Mouse (Mus musculus): ENCODE data around the gene Gm10260. TPM values are rescaled to one million over a fixed set of nuclear protein-coding genes. Genes with fewer than 3 reads are reported as not detected.
A peak's percentile ranks its signal among the peaks of the same experiment; 100 is the strongest.

Gene Gm10260
- total and polyA plus RNA-seq, 3 experiments, result 409 to 4,123 (median 3,111) TPM

DNA sequence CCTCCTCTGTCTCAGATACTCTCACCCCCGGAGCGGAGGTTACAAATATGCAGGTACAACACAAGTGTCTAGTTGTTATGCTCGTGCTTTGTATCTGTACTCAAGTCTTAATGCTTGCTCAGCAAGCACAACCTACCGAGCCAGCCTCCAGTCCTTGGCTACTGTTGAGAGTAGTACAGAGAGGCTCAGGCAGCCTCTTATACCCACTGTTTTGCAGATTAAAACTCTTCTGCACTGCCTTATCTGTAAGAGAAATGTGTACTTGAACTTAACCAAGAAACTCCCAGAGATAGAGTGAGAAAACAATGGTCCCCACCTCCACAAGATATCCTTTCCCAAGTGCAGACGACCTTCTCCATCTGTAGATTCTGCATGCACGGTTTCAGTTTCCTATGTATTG is 24.5 kb downstream of the Gm10260 start:
- no peak overlapping the region for H3K9ac ChIP-seq (ENCODE audit: control insufficient read depth, low read depth, low read length, poor library complexity, severe bottlenecking)
- H3K27ac ChIP-seq (ENCODE audit: control insufficient read depth, low read depth, low read length), result no peak overlapping the region
- H3K4me3 ChIP-seq (ENCODE audit: control insufficient read depth in 1 of 2, insufficient read depth in 1 of 2, low read depth in 2 of 2, low read length in 2 of 2), result no peak overlapping the region
- DNase-seq (ENCODE audit: low read depth, low spot score), result peak; percentile 26
- peaks cover 0 to 2% of the 10 kb centered on the region in 2 experiments; a peak in 1 of 4 replicates for H3K36me3 ChIP-seq (ENCODE audit: control insufficient read depth in 1 of 2, insufficient read depth in 2 of 2, low read length in 2 of 2)
- H3K27me3 ChIP-seq (ENCODE audit: control insufficient read depth in 1 of 2, insufficient read depth in 2 of 2, low read length in 2 of 2), result no peaks in the 10 kb centered on the region
- peaks cover 0 to 4% of the 10 kb centered on the region in 2 experiments; a peak in 2 of 4 replicates for H3K4me1 ChIP-seq (ENCODE audit: control insufficient read depth in 1 of 2, insufficient read depth in 2 of 2, low read length in 2 of 2)
- H3K9me3 ChIP-seq (replicated peaks; ENCODE audit: insufficient read depth, low read length), result no peaks in the 10 kb centered on the region
- no peaks in the 10 kb centered on the region for H3K79me2 ChIP-seq (ENCODE audit: control insufficient read depth, insufficient read depth, low read length, poor library complexity)
- no peak for TF ChIP-seq CHD1 (IDR thresholded peaks at IDR 0.05; ENCODE audit: low read depth, low read length)
- TF ChIP-seq ETS1 (IDR thresholded peaks at IDR 0.05; ENCODE audit: low read depth, low read length), result no peak
- peak in 1 of 2 experiments; percentile 28; a peak in 1 of 4 replicates for TF ChIP-seq EP300 (IDR thresholded peaks at IDR 0.05; ENCODE audit: low read depth in 1 of 2, low read length in 2 of 2)
- TF ChIP-seq GATA1 (IDR thresholded peaks at IDR 0.05; ENCODE audit: low read depth, low read length), result 0 out of 2 replicates have a peak, but pooled peaks have one; percentile 10
- TF ChIP-seq POLR2AphosphoS5 (IDR thresholded peaks at IDR 0.05; ENCODE audit: borderline replicate concordance, low read depth, low read length), result no peak
- TF ChIP-seq ZKSCAN1 (IDR thresholded peaks at IDR 0.05; ENCODE audit: low read depth, low read length), result no peak

DNA sequence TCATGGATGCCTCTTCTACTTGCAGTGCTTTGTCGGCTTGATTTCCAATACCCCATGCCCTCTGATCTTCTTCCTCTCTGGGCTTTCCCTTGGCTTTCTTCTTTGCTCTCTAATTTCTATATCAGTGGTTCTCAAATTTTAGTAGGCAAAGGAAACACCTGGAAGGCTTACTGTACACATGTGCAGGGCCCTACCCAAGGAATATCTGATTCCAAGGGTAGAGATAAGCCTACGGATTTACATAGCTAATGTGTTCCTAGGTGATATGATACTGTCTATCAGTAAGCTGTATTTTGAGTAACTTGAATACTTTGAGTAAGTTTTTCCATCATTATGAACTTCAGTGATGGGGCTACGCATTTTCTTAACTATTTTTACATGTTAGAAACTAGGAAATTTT is 25.7 kb downstream of the Gm10260 start:
- H3K4me3 ChIP-seq (ENCODE audit: control insufficient read depth in 1 of 2, insufficient read depth in 1 of 2, low read depth in 2 of 2, low read length in 2 of 2), result no peak overlapping the region
- peaks cover 0 to 2% of the 10 kb centered on the region in 2 experiments; a peak in 1 of 4 replicates for H3K36me3 ChIP-seq (ENCODE audit: control insufficient read depth in 1 of 2, insufficient read depth in 2 of 2, low read length in 2 of 2)
- H3K9me3 ChIP-seq (replicated peaks; ENCODE audit: insufficient read depth, low read length), result no peaks in the 10 kb centered on the region
- DNase-seq (ENCODE audit: low read depth, low spot score), result no peak
- H3K9ac ChIP-seq (ENCODE audit: control insufficient read depth, low read depth, low read length, poor library complexity, severe bottlenecking), result no peak overlapping the region
- no peak for TF ChIP-seq NELFE (IDR thresholded peaks at IDR 0.05; ENCODE audit: low read depth, low read length)
- no peak for TF ChIP-seq CTCF (IDR thresholded peaks at IDR 0.05 in 2 of 3, conservative IDR thresholded peaks at IDR 0.05 in 1 of 3; ENCODE audit: control insufficient read depth in 1 of 3, insufficient read depth in 1 of 3, low read depth in 2 of 3, low read length in 3 of 3, poor library complexity in 1 of 3, severe bottlenecking in 1 of 3)
- no peak for TF ChIP-seq MAZ (IDR thresholded peaks at IDR 0.05; ENCODE audit: low read depth, low read length)
- no peak for TF ChIP-seq USF1 (IDR thresholded peaks at IDR 0.05; ENCODE audit: low read depth, low read length)
- TF ChIP-seq POLR2A (IDR thresholded peaks at IDR 0.05; ENCODE audit: control insufficient read depth in 1 of 2, insufficient read depth in 1 of 2, low read depth in 1 of 2, low read length in 2 of 2, poor library complexity in 1 of 2), result no peak
- TF ChIP-seq RCOR1 (IDR thresholded peaks at IDR 0.05; ENCODE audit: low read depth, low read length), result no peak
- no peak for TF ChIP-seq ELF1 (IDR thresholded peaks at IDR 0.05; ENCODE audit: low read depth, low read length)
- no peak for TF ChIP-seq TBP (IDR thresholded peaks at IDR 0.05; ENCODE audit: low read depth, low read length)
- no peak for TF ChIP-seq MEF2A (IDR thresholded peaks at IDR 0.05; ENCODE audit: extremely low read depth, insufficient replicate concordance, low read depth, low read length, poor library complexity, severe bottlenecking)
- no peak for TF ChIP-seq SMC3 (IDR thresholded peaks at IDR 0.05; ENCODE audit: low read depth, low read length)
- peak; percentile 16 to 32; a peak in 1 of 4 replicates for TF ChIP-seq EP300 (IDR thresholded peaks at IDR 0.05; ENCODE audit: low read depth in 1 of 2, low read length in 2 of 2)
- TF ChIP-seq RAD21 (IDR thresholded peaks at IDR 0.05; ENCODE audit: low read depth, low read length), result no peak
- no peak for TF ChIP-seq CHD1 (IDR thresholded peaks at IDR 0.05; ENCODE audit: low read depth, low read length)
- TF ChIP-seq TCF12 (IDR thresholded peaks at IDR 0.05; ENCODE audit: low read depth, low read length), result peak; percentile 70
- TF ChIP-seq ZC3H11A (IDR thresholded peaks at IDR 0.05; ENCODE audit: low read depth, low read length), result no peak
- TF ChIP-seq CHD2 (IDR thresholded peaks at IDR 0.05; ENCODE audit: low read length), result no peak
- no peak for TF ChIP-seq MAX (IDR thresholded peaks at IDR 0.05; ENCODE audit: low read length)
- TF ChIP-seq ETS1 (IDR thresholded peaks at IDR 0.05; ENCODE audit: low read depth, low read length), result peak; percentile 44
- no peak for TF ChIP-seq JUND (IDR thresholded peaks at IDR 0.05; ENCODE audit: low read depth, low read length)
- no peaks in the 10 kb centered on the region for H3K79me2 ChIP-seq (ENCODE audit: control insufficient read depth, insufficient read depth, low read length, poor library complexity)
- H3K27me3 ChIP-seq (ENCODE audit: control insufficient read depth in 1 of 2, insufficient read depth in 2 of 2, low read length in 2 of 2), result no peaks in the 10 kb centered on the region
- no peak overlapping the region for H3K27ac ChIP-seq (ENCODE audit: control insufficient read depth, low read depth, low read length)
- H3K4me1 ChIP-seq (ENCODE audit: control insufficient read depth in 1 of 2, insufficient read depth in 2 of 2, low read length in 2 of 2), result peaks cover 0 to 4% of the 10 kb centered on the region in 2 experiments; a peak in 2 of 4 replicates
